Mouse (Mus musculus): ENCODE measurements around the gene Rmi2. TPM values are rescaled to one million over a fixed set of nuclear protein-coding genes. Genes with fewer than 3 reads are reported as not detected.

Gene Rmi2
- 1.0 and 1.2 TPM in 2 replicates for polyA plus RNA-seq (2012; rRNA removed)

DNA sequence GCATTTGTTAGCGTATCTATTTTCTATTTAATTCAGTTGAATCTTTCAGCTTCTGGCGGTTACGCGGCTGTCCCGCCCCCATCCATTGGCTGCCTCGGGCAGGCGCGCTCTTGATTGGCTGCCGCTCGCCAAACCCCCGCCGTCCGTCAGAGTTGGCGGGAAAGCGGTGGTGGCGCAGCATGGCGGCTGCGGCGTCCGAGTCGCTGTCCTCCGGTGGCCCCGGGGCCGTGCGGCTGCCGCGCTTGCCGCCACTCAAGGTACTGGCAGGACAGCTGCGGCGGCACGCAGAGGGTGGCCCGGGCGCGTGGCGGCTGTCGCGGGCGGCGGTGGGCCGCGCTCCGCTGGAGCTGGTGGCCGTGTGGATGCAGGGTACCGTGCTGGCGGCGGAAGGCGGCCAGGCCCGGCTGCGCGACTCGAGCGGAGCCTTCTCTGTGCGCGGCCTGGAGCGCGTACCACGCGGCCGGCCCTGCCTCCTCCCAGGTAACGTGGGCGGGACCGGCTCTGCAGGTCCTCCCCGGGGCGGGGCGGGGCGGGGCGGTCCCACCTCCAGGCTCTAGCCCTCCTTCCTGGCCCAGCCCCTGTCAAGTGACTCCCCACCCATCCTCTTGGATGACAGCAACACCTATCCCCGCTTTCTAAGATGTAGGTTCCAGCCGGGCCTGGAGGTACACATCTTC lies at the start of gene Rmi2:
Gene Rmi2 (plus strand): TSS at position 149 of the 677 bp plus-strand sequence.

GRCm38 (mm10) chr16:10785371-10786231 lies 49.3 kb upstream of the Rmi2 start, which contains the start of gene Socs1:
Gene Socs1 (minus strand): TSS chr16:10785536.

GRCm38 (mm10) chr16:10788271-10788670 lies 46.6 kb upstream of the Rmi2 start, which contains the start of gene Tnp2:
Gene Tnp2 (minus strand): TSS chr16:10788660.

GRCm38 (mm10) chr16:10790702-10791101 lies 44.2 kb upstream of the Rmi2 start, which contains the start of gene Prm3:
Gene Prm3 (minus strand): TSS chr16:10790914.

GRCm38 (mm10) chr16:10796034-10796433 lies 38.8 kb upstream of the Rmi2 start, which contains the start of gene Prm2:
Gene Prm2 (minus strand): TSS chr16:10796134.

DNA sequence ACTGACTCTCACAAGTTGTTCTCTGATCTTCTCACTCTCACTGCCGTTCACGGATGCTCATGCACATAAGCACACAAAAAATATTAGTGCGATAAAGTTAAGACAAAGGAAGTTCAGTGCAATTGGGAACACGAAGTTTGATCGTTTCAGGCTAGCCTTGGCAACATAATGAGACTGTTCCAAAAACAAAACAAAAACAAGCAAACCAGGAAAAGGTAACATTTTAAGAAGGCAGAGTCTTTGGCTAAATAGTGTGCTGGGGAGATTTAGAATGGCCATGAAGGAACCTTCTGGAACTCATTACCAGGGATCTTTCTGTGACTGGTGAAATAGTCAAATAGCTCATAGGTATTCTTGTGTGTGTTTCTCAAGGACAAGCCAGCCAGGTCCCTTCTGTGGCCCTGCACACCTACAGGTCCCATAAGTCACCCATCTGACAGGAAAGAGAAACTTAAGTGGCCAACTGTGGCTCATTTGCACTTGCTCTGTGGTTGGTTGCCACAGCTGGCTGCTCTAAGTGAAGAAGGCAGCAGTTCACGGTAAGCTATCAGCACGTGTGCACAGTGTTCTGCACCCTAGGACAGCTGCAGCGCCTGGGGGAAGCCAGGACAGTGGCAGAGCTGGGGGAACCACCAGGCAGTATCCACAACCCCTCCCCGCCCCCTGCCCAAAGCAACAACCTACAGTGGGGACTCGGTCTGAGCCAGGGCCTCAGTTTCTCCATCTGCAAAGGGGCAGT lies 28.9 kb upstream of the Rmi2 start, which contains the start of gene Prm1:
Gene Prm1 (minus strand): TSS at position 51 of the 739 bp plus-strand sequence.

GRCm38 (mm10) chr16:10812865-10813371 lies 21.9 kb upstream of the Rmi2 start, which contains the start of gene Gm11172:
Gene Gm11172 (plus strand): TSS chr16:10812915.

Other genes with a start within 250 kb of the Rmi2 start
- 1.7 and 2.2 TPM in 2 replicates for gene Socs1, start 49.5 kb upstream of the Rmi2 start, polyA plus RNA-seq (2012; rRNA removed)
- gene Tnp2, start 46.4 kb upstream of the Rmi2 start, polyA plus RNA-seq (2012; rRNA removed) = not detected in 2 replicates
- not detected in 2 replicates for gene Prm3, start 44.1 kb upstream of the Rmi2 start, polyA plus RNA-seq (2012; rRNA removed)
- gene Prm2, start 38.9 kb upstream of the Rmi2 start, polyA plus RNA-seq (2012; rRNA removed) = not detected in 2 replicates
- not detected in 2 replicates for gene Prm1, start 29.2 kb upstream of the Rmi2 start, polyA plus RNA-seq (2012; rRNA removed)
- not detected in 2 replicates for gene Gm11172, start 22.1 kb upstream of the Rmi2 start, polyA plus RNA-seq (2012; rRNA removed)
- 216 and 223 TPM in 2 replicates for gene Snn, start 225.9 kb downstream of the Rmi2 start, polyA plus RNA-seq (2012; rRNA removed)
- 15.6 and 23.4 TPM in 2 replicates for gene Litaf, start 231.1 kb downstream of the Rmi2 start, polyA plus RNA-seq (2012; rRNA removed)

Data from central nervous system, embryonic 18 days (tissue).